Mouse (Mus musculus) spleen, adult 2 months (tissue): ENCODE results near the gene A330070K13Rik.

ENCODE experiments used
- CTCF ChIP-seq: fragments of 200-500 bp; IDR thresholded peaks from 2 replicates; pipeline ENCODE4 v1.5.1; 2011; ENCODE audit warnings: mild to moderate bottlenecking, inconsistent platforms; ENCODE audit not compliant: insufficient read depth, insufficient read length, insufficient replicate concordance; ENCODE audit errors: extremely low read depth
- POLR2A ChIP-seq: fragments of 200-500 bp; IDR thresholded peaks from 2 replicates; pipeline ENCODE4 v1.6.1; 2011; ENCODE audit warnings: low read depth, low read length, inconsistent platforms

- TF ChIP-seq POLR2A (no peak), CTCF (no peak)
Measured at GRCm38 (mm10) chr5:130329889-130330288, 54.5 kb downstream of the A330070K13Rik start.
